Mouse (Mus musculus): ENCODE data around the gene Hivep3. TPM values are rescaled to one million over a fixed set of nuclear protein-coding genes. Genes with fewer than 3 reads are reported as not detected.

Gene Hivep3
- polyA plus RNA-seq, 1 experiment from 2014 or later, result 0.84 TPM

GRCm38 (mm10) chr4:119967636-119968035, 234.1 kb downstream of the Hivep3 start:
- Histone ChIP-seq H3K27me3 (0 out of 2 replicates have a peak, but pooled peaks cover 3% of the 10 kb centered on the region), H3K9ac (replicated peaks) (no peak overlapping the region), H3K4me1 (replicated peaks) (peaks cover 20% of the 10 kb centered on the region), H3K9me3 (no peaks in the 10 kb centered on the region), H3K4me2 (no peak overlapping the region), H3K36me3 (no peaks in the 10 kb centered on the region), H3K4me3 (replicated peaks) (no peak overlapping the region), H3K27ac (no peak overlapping the region)
- ATAC-seq (ENCODE audit: insufficient number of reproducible peaks, insufficient read depth, low FRiP score, low TSS enrichment, low read depth), result no peak
- 66% methylated on average over 2 of the region's 2 CpGs for WGBS

- 0 out of 2 replicates have a peak overlapping the region, but pooled peaks have one; percentile 7 for H3K27ac ChIP-seq
- 40% methylated on average over 4 of the region's 4 CpGs for WGBS
- no peak for ATAC-seq (ENCODE audit: insufficient number of reproducible peaks, insufficient read depth, low FRiP score, low TSS enrichment, low read depth)
Observed at GRCm38 (mm10) chr4:119968071-119968470, 234.5 kb downstream of the Hivep3 start.

GRCm38 (mm10) chr4:119968887-119969286, 235.3 kb downstream of the Hivep3 start:
- Histone ChIP-seq H3K9me3 (no peaks in the 10 kb centered on the region), H3K36me3 (no peaks in the 10 kb centered on the region), H3K4me1 (replicated peaks) (peaks cover 20% of the 10 kb centered on the region), H3K9ac (replicated peaks) (no peak overlapping the region), H3K4me3 (replicated peaks) (no peak overlapping the region), H3K27ac (no peak overlapping the region), H3K27me3 (0 out of 2 replicates have a peak, but pooled peaks cover 3% of the 10 kb centered on the region), H3K4me2 (no peak overlapping the region)
- WGBS, result 88% methylated on average over 2 of the region's 2 CpGs
- ATAC-seq (ENCODE audit: insufficient number of reproducible peaks, insufficient read depth, low FRiP score, low TSS enrichment, low read depth), result no peak

More at GRCm38 (mm10) chr4:119968071-119968470, 234.5 kb downstream of the Hivep3 start:
- H3K4me1 ChIP-seq (replicated peaks), result peaks cover 20% of the 10 kb centered on the region
- H3K27me3 ChIP-seq, result 0 out of 2 replicates have a peak, but pooled peaks cover 3% of the 10 kb centered on the region
- H3K4me2 ChIP-seq, result no peak overlapping the region
- no peak overlapping the region for H3K9ac ChIP-seq (replicated peaks)
- no peaks in the 10 kb centered on the region for H3K36me3 ChIP-seq
- no peak overlapping the region for H3K4me3 ChIP-seq (replicated peaks)
- no peaks in the 10 kb centered on the region for H3K9me3 ChIP-seq

- ATAC-seq (ENCODE audit: insufficient number of reproducible peaks, insufficient read depth, low FRiP score, low TSS enrichment, low read depth), result no peak
- Histone ChIP-seq H3K9ac (replicated peaks) (no peak overlapping the region), H3K4me2 (no peak overlapping the region), H3K4me3 (replicated peaks) (no peak overlapping the region), H3K4me1 (replicated peaks) (peaks cover 25% of the 10 kb centered on the region), H3K27ac (no peak overlapping the region), H3K27me3 (0 out of 2 replicates have a peak, but pooled peaks cover 3% of the 10 kb centered on the region), H3K36me3 (no peaks in the 10 kb centered on the region), H3K9me3 (no peaks in the 10 kb centered on the region)
- 65% methylated on average over 9 of the region's 9 CpGs for WGBS
Observed at GRCm38 (mm10) chr4:119970166-119970565, 236.6 kb downstream of the Hivep3 start.

DNA sequence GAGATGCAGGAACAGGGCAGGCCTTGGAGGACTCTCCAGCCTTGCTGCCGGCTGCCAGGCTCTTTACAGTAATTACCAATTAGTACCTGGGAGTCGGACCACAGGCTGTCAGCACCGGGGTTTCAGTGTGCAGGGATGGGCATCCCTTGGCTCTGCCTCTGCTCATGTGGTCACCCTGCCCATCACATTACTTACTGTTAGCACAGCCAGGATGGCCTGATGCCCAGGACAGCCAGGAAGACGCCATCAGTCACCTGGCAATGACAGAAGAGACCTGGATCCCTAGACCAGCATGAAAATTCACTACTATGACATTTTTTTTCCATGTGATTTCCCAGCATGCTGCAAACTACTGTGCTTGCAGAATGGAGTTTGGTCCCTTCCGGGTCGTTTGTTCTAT, 238.8 kb downstream of the Hivep3 start:
- Histone ChIP-seq H3K27ac (no peak overlapping the region), H3K36me3 (no peaks in the 10 kb centered on the region), H3K27me3 (0 out of 2 replicates have a peak, but pooled peaks cover 3% of the 10 kb centered on the region), H3K4me2 (no peak overlapping the region), H3K4me1 (replicated peaks) (peaks cover 15% of the 10 kb centered on the region), H3K4me3 (replicated peaks) (no peak overlapping the region), H3K9me3 (no peaks in the 10 kb centered on the region), H3K9ac (replicated peaks) (no peak overlapping the region)
- WGBS, result 69% methylated on average over 6 of the region's 6 CpGs
- no peak for ATAC-seq (ENCODE audit: insufficient number of reproducible peaks, insufficient read depth, low FRiP score, low TSS enrichment, low read depth)

- Histone ChIP-seq H3K9me3 (no peaks in the 10 kb centered on the region), H3K27me3 (0 out of 2 replicates have a peak, but pooled peaks cover 3% of the 10 kb centered on the region), H3K27ac (no peak overlapping the region), H3K4me2 (no peak overlapping the region), H3K9ac (replicated peaks) (no peak overlapping the region), H3K4me1 (replicated peaks) (0 out of 2 replicates have a peak, but pooled peaks cover 9% of the 10 kb centered on the region), H3K36me3 (no peaks in the 10 kb centered on the region), H3K4me3 (replicated peaks) (no peak overlapping the region)
- 87% methylated on average over 9 of the region's 9 CpGs for WGBS
- ATAC-seq (ENCODE audit: insufficient number of reproducible peaks, insufficient read depth, low FRiP score, low TSS enrichment, low read depth), result no peak
Observed at GRCm38 (mm10) chr4:119973729-119974605, 240.4 kb downstream of the Hivep3 start.

DNA sequence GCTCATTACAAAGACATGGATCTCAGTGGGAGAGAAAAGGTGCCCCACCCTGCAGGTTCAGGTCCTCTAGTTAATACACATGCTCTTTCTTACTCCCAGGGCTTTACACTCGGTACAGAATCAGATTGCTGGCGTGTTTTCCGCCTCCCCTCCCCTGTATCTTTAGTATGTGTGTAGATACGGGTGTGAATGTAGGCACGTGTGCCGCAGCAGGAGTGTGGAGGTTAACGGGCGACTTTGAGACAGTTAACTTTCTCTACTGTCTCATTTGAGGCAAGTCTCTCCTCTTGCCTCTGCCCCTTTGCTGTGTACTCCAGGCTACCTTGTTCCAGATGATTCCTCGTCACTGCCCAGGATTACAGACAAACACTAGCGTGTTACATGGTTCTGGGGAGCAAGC, 241.7 kb downstream of the Hivep3 start:
- H3K9me3 ChIP-seq, result no peaks in the 10 kb centered on the region
- 0 out of 2 replicates have a peak, but pooled peaks cover 9% of the 10 kb centered on the region for H3K4me1 ChIP-seq (replicated peaks)
- H3K27me3 ChIP-seq, result 0 out of 2 replicates have a peak, but pooled peaks cover 2% of the 10 kb centered on the region
- no peak for ATAC-seq (ENCODE audit: insufficient number of reproducible peaks, insufficient read depth, low FRiP score, low TSS enrichment, low read depth)
- 79% methylated on average over 10 of the region's 10 CpGs for WGBS
- H3K36me3 ChIP-seq, result no peaks in the 10 kb centered on the region
- H3K27ac ChIP-seq, result no peak overlapping the region
- H3K4me3 ChIP-seq (replicated peaks), result no peak overlapping the region
- no peak overlapping the region for H3K9ac ChIP-seq (replicated peaks)
- no peak overlapping the region for H3K4me2 ChIP-seq

DNA sequence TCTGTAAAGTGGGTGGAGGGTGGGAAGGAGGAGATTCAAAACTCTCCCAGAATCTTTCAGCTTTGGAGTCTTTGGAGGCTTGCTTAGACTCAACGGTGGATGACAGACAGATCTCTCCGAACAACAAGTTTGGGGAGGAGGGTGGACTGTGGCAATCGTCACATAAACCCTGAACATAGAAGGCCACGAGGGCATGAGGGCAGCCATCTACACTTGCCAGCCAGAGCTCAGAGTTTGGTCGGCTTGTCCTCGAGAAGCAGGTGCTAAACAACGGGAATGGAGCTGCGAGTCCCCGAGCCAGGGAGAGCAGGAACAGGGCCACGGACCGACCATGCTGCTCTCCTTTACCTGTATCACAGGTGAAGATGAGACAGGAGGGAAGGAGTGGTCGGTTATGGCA, 242.2 kb downstream of the Hivep3 start:
- Histone ChIP-seq H3K9me3 (no peaks in the 10 kb centered on the region), H3K27me3 (no peaks in the 10 kb centered on the region), H3K4me2 (no peak overlapping the region), H3K36me3 (no peaks in the 10 kb centered on the region), H3K9ac (replicated peaks) (no peak overlapping the region), H3K4me1 (replicated peaks) (0 out of 2 replicates have a peak, but pooled peaks cover 9% of the 10 kb centered on the region), H3K4me3 (replicated peaks) (no peak overlapping the region), H3K27ac (no peak overlapping the region)
- no peak for ATAC-seq (ENCODE audit: insufficient number of reproducible peaks, insufficient read depth, low FRiP score, low TSS enrichment, low read depth)
- WGBS, result 75% methylated on average over 11 of the region's 12 CpGs

- Histone ChIP-seq H3K4me2 (no peak overlapping the region), H3K9me3 (no peaks in the 10 kb centered on the region), H3K27me3 (no peaks in the 10 kb centered on the region), H3K27ac (no peak overlapping the region), H3K9ac (replicated peaks) (no peak overlapping the region), H3K4me3 (replicated peaks) (no peak overlapping the region), H3K36me3 (no peaks in the 10 kb centered on the region), H3K4me1 (replicated peaks) (0 out of 2 replicates have a peak, but pooled peaks cover 9% of the 10 kb centered on the region)
- ATAC-seq (ENCODE audit: insufficient number of reproducible peaks, insufficient read depth, low FRiP score, low TSS enrichment, low read depth), result no peak
- WGBS, result 25% methylated on average over 3 of the region's 3 CpGs
Observed at GRCm38 (mm10) chr4:119976428-119977168, 243.0 kb downstream of the Hivep3 start.

DNA sequence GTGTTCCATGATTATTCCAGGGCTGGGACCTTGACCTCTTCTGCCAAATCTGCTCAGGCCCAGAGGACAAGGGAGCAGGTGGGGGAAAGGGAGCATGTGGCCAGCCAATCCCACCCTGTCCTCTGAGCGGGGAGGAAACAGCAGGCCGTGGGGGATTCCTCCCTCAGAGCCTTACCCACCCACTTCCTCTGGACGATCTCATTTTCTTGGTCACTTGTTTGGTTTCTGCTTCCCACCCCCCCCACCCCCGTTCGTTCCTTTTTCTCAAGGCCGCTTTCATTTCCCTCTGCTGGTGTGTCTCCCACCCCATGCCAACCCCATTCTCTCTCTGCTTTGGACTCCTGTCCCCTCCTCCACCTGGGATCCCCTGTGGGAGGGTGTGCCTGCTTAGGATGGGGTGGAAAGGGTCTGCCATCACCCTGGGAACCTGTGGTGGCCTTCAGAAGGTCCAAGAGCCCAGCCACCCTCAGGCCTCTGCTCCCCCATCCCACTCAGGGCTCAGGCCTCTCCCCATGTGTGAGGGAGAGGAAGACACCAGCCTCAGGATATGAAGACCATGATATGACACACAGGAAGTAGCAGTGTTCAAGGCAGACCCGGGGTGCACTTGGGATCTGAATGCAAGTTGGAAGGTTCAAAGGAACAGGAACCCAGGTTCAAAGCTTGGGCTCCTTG, 244.4 kb downstream of the Hivep3 start:
- no peaks in the 10 kb centered on the region for H3K36me3 ChIP-seq
- 0 out of 2 replicates have a peak, but pooled peaks cover 9% of the 10 kb centered on the region for H3K4me1 ChIP-seq (replicated peaks)
- H3K4me3 ChIP-seq (replicated peaks), result no peak overlapping the region
- ATAC-seq (ENCODE audit: insufficient number of reproducible peaks, insufficient read depth, low FRiP score, low TSS enrichment, low read depth), result no peak
- WGBS, result 66% methylated on average over 7 of the region's 7 CpGs
- H3K9ac ChIP-seq (replicated peaks), result no peak overlapping the region
- H3K4me2 ChIP-seq, result no peak overlapping the region
- no peak overlapping the region for H3K27ac ChIP-seq
- no peaks in the 10 kb centered on the region for H3K27me3 ChIP-seq
- H3K9me3 ChIP-seq, result no peaks in the 10 kb centered on the region

Data from limb, embryonic 12.5 days (tissue).